Mouse (Mus musculus) layer of hippocampus, adult 9-11 months (tissue): ENCODE data around the gene Tgm4.

Source experiments
- DNase-seq: peaks from one replicate; pipeline ENCODE4 v3.0.0; 2022

Gene Tgm4

DNA sequence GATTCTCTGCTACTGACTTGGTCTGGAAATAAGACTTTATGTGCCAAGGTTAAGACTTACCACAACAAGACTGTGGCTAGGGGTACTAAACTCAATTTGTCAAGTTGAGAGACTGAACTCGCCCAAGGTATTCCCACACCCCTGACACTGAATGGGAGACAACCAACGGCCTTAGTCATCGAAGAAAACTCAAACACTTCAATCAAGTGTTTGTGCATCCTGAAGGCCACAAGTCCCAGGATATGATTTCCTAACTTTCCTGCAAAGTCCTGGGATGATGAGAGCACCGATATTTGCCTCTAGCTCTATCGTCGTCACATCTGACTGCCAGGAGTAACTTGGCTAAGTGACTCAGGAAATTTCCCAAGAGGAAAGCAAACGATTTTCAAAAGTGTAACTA is 74.7 kb downstream of the Tgm4 start:
- DNase-seq, result no peak

DNA sequence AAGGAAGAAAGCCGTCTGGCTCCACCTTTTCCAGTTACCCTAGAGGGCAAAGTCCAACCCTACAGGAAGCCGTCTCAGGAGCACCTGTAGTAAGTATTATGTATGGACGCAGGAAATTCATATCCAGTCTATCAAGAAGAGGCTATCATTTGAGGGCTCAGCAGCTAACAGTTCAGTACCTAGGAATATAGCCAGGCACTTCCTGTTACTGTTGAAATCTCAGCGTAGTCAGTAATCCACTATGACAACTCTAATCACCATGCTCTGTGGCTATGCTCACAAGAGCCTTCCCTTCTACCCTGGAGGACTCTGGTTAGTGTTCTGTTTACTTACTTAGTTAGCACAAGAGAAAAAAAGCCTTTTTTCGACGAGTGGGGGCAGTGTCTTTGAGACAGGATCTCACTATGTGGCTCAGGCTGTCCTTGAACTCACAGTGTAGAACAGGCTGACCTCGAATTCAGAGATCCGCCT is 77.3 kb downstream of the Tgm4 start:
- no peak for DNase-seq

DNA sequence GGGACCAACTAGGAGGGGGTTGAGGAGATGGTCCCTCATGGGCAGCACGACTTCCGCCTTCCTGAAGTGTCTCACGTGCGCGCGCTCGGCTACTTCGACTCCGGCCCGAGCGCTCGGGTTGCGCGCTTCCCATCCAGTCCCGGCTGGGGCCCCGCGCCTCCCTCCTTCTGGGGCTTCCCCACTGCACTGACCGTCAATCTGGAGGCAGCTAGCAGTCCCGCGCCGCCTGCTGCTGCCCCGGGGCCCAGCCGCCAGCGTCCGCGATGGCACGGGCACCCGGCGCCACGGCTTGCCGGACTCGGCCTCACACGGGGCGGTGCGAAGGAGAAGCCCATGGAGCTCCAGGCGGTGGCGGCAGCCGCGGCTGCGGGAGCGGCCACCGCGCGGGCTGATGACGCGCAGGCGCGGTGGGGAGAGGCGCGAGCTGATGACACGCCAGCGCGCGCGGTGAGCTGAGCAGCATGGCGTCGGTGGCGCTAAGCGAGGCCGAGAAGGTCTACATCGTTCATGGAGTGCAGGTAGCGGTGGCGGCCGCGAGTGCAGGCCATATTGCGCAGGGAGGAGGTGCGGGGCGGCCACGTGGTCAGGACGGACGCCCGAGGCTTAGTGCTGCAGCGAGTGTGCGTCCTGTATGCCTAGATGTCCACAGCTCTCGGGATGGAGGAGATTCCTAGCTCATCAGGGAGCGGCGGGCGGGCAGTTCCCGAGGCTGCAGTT is 78.4 kb downstream of the Tgm4 start, which contains the start of the genes Zdhhc3 and Exosc7:
Gene Zdhhc3, minus strand, starts transcription at position 401 of the 717 bp plus-strand sequence.
Gene Exosc7, plus strand, starts transcription at position 411 of the 717 bp plus-strand sequence.
- peak; percentile 87 for DNase-seq

DNA sequence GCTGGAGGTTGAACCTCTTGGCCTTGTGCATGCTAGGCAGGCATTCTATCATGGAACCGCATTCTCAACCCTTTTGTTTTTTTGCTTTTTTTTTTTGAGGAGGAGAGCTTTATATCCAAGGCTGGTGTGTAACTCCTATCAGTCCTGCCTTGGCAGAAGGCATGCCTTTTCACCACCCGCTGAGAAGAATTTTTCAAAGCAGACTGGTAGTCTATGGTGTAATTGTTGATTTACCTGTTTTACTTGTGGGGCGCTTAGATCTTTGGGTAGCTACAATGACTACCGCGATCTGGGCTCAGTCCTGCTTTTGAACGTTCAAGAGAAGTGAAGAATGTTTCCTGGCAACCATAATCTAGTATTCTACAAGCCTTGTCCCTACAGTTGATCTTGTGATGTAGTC is 79.4 kb downstream of the Tgm4 start:
- DNase-seq, result no peak

DNA sequence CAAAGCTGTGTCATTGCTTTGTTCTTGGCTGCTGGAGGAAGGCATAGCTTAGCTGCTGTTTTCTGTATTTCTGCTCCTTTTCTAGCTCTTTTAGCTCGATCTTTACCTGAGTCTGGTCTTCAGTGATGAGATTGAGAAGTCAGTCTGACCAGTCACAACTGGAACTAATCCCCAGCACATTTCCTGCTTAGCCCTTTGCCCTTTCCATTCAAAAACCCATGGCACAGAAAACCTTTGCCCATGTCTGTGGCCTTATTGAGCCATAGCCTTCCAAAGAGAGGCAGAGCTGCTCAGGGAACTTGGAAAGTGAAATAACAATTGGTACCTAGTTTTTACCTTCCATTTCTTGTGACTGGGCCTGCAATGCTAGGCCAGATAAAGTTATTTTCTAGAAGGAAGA is 81.0 kb downstream of the Tgm4 start:
- no peak for DNase-seq
